In the genomic region with DNA sequence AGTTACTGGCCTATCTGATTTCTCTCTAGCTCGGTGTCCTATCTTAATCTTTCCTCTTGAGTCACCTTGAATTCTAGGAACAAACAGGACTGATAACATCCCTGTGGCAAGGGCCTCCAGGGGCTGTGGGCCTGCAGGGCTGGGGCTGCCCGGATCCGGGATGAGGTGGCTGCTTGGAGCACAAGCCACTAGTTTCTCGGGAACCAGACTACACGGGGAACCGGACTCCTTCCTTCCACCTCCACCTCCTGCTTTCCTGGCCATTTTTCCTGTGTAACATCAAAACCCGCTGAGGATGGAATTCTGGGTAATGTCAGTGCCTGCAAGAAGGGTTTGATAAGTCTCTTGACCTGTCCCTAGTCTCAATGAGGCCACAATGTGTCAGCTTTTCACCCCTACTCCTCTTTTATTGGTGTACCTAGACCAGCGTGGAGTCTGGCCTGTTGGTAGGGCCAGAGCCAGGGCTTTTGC, we compare ENCODE assay signal across 8 mouse cellular contexts. TPM values are rescaled to one million over a fixed set of nuclear protein-coding genes. Genes with fewer than 3 reads are reported as not detected.
A peak's percentile ranks its signal among the peaks of the same experiment; 100 is the strongest.
DNase-seq lines count a peak whose midpoint lies in the region; ATAC-seq and TF ChIP-seq lines count a peak whose summit lies in the region.

No protein-coding gene starts in this region.

- ATAC-seq in forebrain, embryonic 11.5 days (replicated peaks; ENCODE audit: low FRiP score) = no peak

- peaks cover 12% of the 10 kb centered on the region for H3K36me3 ChIP-seq in forebrain, embryonic 10.5 days (replicated peaks)
- H3K36me3 ChIP-seq in forebrain, embryonic 11.5 days (ENCODE audit: control insufficient read depth, insufficient read depth, low read length) = no peaks in the 10 kb centered on the region
- H3K36me3 ChIP-seq in ES-Bruce4 (ENCODE audit: control insufficient read depth, insufficient read depth, low read length, poor library complexity, severe bottlenecking) = no peaks in the 10 kb centered on the region
- H3K36me3 ChIP-seq in heart, embryonic 10.5 days = no peaks in the 10 kb centered on the region; the same call in 1 of the 2 replicates
- H3K36me3 ChIP-seq in limb, embryonic 10.5 days = peaks cover 5% of the 10 kb centered on the region
- H3K36me3 ChIP-seq in small intestine, adult 2 months (ENCODE audit: control insufficient read depth, insufficient read depth, low read length) = no peaks in the 10 kb centered on the region

- H3K4me3 ChIP-seq in forebrain, embryonic 10.5 days = peak overlapping the region; percentile 96; the same call in 1 of the 2 replicates
- H3K4me3 ChIP-seq in forebrain, embryonic 11.5 days (ENCODE audit: low read depth, low read length) = no peak overlapping the region
- no peak overlapping the region; the same call in 1 of the 2 replicates for H3K4me3 ChIP-seq in ES-Bruce4 (ENCODE audit: low read depth, low read length)
- peak overlapping the region; percentile 94; the same call in 1 of the 2 replicates for H3K4me3 ChIP-seq in heart, embryonic 10.5 days
- peak overlapping the region; percentile 7; the same call in 1 of the 2 replicates for H3K4me3 ChIP-seq in limb, embryonic 10.5 days
- no peak overlapping the region for H3K4me3 ChIP-seq in small intestine, adult 2 months (ENCODE audit: low read depth, low read length)

- no peak for TF ChIP-seq POLR2A in ES-Bruce4 (IDR thresholded peaks at IDR 0.05; ENCODE audit: insufficient read depth, low read length)
- TF ChIP-seq POLR2A in small intestine, adult 2 months (IDR thresholded peaks at IDR 0.05; ENCODE audit: low read depth, low read length) = no peak; the same call in 1 of the 2 replicates

- peak; percentile 30 for DNase-seq in forebrain, embryonic 10.5 days (ENCODE audit: extremely low spot score, low spot score)
- DNase-seq in forebrain, embryonic 11.5 days (ENCODE audit: low spot score) = no peak
- no peak for DNase-seq in heart, embryonic 10.5 days (ENCODE audit: low spot score)
- no peak for DNase-seq in limb, embryonic 10.5 days (ENCODE audit: low spot score)
- no peak for DNase-seq in spleen, adult 18-20 months
- DNase-seq in thymus, postnatal 0 days (ENCODE audit: low spot score) = no peak

- H3K27ac ChIP-seq in forebrain, embryonic 10.5 days = peak overlapping the region; percentile 100
- H3K27ac ChIP-seq in forebrain, embryonic 11.5 days (ENCODE audit: low read depth, low read length) = no peak overlapping the region
- peak overlapping the region; percentile 60 for H3K27ac ChIP-seq in ES-Bruce4 (ENCODE audit: insufficient read depth, low read length)
- H3K27ac ChIP-seq in heart, embryonic 10.5 days = peak overlapping the region; percentile 80
- 0 out of 2 replicates have a peak overlapping the region, but pooled peaks have one; percentile 16 for H3K27ac ChIP-seq in limb, embryonic 10.5 days
- peak overlapping the region; percentile 31; the same call in 1 of the 2 replicates for H3K27ac ChIP-seq in small intestine, adult 2 months (ENCODE audit: insufficient read depth, low read depth, low read length)

- no peak overlapping the region for H3K4me2 ChIP-seq in forebrain, embryonic 11.5 days (ENCODE audit: low read depth, low read length, severe bottlenecking)

- TF ChIP-seq CTCF in ES-Bruce4 (IDR thresholded peaks at IDR 0.05; ENCODE audit: low read depth, low read length) = no peak
- no peak for TF ChIP-seq CTCF in small intestine, adult 2 months (IDR thresholded peaks at IDR 0.05; ENCODE audit: extremely low read depth, insufficient read length, insufficient replicate concordance, low read depth, low read length)

- no peak for TF ChIP-seq EP300 in ES-Bruce4 (IDR thresholded peaks at IDR 0.05; ENCODE audit: insufficient read depth, low read depth, low read length)

- H3K9ac ChIP-seq in forebrain, embryonic 11.5 days (ENCODE audit: low read length) = no peak overlapping the region
- peak overlapping the region; percentile 98 for H3K9ac ChIP-seq in ES-Bruce4 (ENCODE audit: low read depth, poor library complexity, severe bottlenecking)

- 82% methylated on average over 8 of the region's 8 CpGs for WGBS in forebrain, embryonic 10.5 days
- 90% methylated on average over 8 of the region's 8 CpGs for WGBS in forebrain, embryonic 11.5 days
- WGBS in heart, embryonic 10.5 days = 27% methylated on average over 8 of the region's 8 CpGs
- 86% methylated on average over 8 of the region's 8 CpGs for WGBS in limb, embryonic 10.5 days
- WGBS in small intestine, adult 2 months = 54% methylated on average over 8 of the region's 8 CpGs

- H3K9me3 ChIP-seq in forebrain, embryonic 10.5 days = no peaks in the 10 kb centered on the region
- H3K9me3 ChIP-seq in forebrain, embryonic 11.5 days (ENCODE audit: control insufficient read depth, low read length) = no peaks in the 10 kb centered on the region
- H3K9me3 ChIP-seq in ES-Bruce4 (replicated peaks; ENCODE audit: control insufficient read depth, insufficient read depth, low read length, poor library complexity, severe bottlenecking) = no peaks in the 10 kb centered on the region
- H3K9me3 ChIP-seq in heart, embryonic 10.5 days = no peaks in the 10 kb centered on the region
- no peaks in the 10 kb centered on the region for H3K9me3 ChIP-seq in limb, embryonic 10.5 days (replicated peaks)

- peaks cover 44% of the 10 kb centered on the region for H3K4me1 ChIP-seq in forebrain, embryonic 10.5 days
- H3K4me1 ChIP-seq in forebrain, embryonic 11.5 days (replicated peaks; ENCODE audit: control insufficient read depth, insufficient read depth, low read length) = peaks cover 6% of the 10 kb centered on the region; the same call in 1 of the 2 replicates
- peaks cover 1% of the 10 kb centered on the region for H3K4me1 ChIP-seq in ES-Bruce4 (ENCODE audit: control insufficient read depth, insufficient read depth, low read length)
- peaks cover 36% of the 10 kb centered on the region for H3K4me1 ChIP-seq in heart, embryonic 10.5 days
- peaks cover 42% of the 10 kb centered on the region for H3K4me1 ChIP-seq in limb, embryonic 10.5 days
- H3K4me1 ChIP-seq in small intestine, adult 2 months (ENCODE audit: control insufficient read depth, insufficient read depth, insufficient read length, low read length) = peaks cover 15% of the 10 kb centered on the region

- no peaks in the 10 kb centered on the region for H3K27me3 ChIP-seq in forebrain, embryonic 10.5 days (ENCODE audit: poor library complexity, severe bottlenecking)
- H3K27me3 ChIP-seq in forebrain, embryonic 11.5 days (ENCODE audit: control insufficient read depth, insufficient read depth, low read length) = no peaks in the 10 kb centered on the region
- no peaks in the 10 kb centered on the region for H3K27me3 ChIP-seq in ES-Bruce4 (ENCODE audit: control insufficient read depth, insufficient read depth, low read length, poor library complexity, severe bottlenecking)
- no peaks in the 10 kb centered on the region for H3K27me3 ChIP-seq in heart, embryonic 10.5 days (ENCODE audit: insufficient read depth, poor library complexity, severe bottlenecking)
- H3K27me3 ChIP-seq in limb, embryonic 10.5 days (ENCODE audit: low read depth, poor library complexity, severe bottlenecking) = no peaks in the 10 kb centered on the region
- no peaks in the 10 kb centered on the region for H3K27me3 ChIP-seq in small intestine, adult 2 months (ENCODE audit: control insufficient read depth, insufficient read depth, low read length)

RNA-seq across cellular contexts. Expression of a gene that starts 3.6 kb away (rescaled TPM):
- 2.9 and 4.1 TPM in 2 replicates for polyA plus RNA-seq in forebrain, embryonic 10.5 days (2016; fragmentation: Nextera tagmentation; extraction: Ambion mirVana)
- polyA plus RNA-seq in forebrain, embryonic 11.5 days (2014; fragmentation: Nextera tagmentation; extraction: Ambion mirVana) = 6.8 and 7.2 TPM in 2 replicates
- 24.2 and 26.7 TPM in 2 replicates for polyA plus RNA-seq in ES-Bruce4 (2011; ENCODE audit: insufficient read depth, insufficient read length, low read depth, missing spikeins)
- 3.3 and 3.4 TPM in 2 replicates for polyA plus RNA-seq in heart, embryonic 10.5 days (2016; fragmentation: Nextera tagmentation; extraction: Ambion mirVana)
- polyA plus RNA-seq in limb, embryonic 10.5 days (2016; fragmentation: Nextera tagmentation; extraction: Ambion mirVana) = 3.6 and 4.3 TPM in 2 replicates
- 4.0 and 7.1 TPM in 2 replicates for polyA plus RNA-seq in small intestine, adult 2 months (2012; rRNA removed)
- polyA plus RNA-seq in thymus, postnatal 0 days (2015; fragmentation: Nextera tagmentation; extraction: Ambion mirVana) = 4.5 and 5.6 TPM in 2 replicates

RNA-seq across cellular contexts. Expression of a gene that starts 35.8 kb away (rescaled TPM):
- 43.1 and 48.4 TPM in 2 replicates for polyA plus RNA-seq in forebrain, embryonic 10.5 days (2016; fragmentation: Nextera tagmentation; extraction: Ambion mirVana)
- 62.3 and 65.3 TPM in 2 replicates for polyA plus RNA-seq in forebrain, embryonic 11.5 days (2014; fragmentation: Nextera tagmentation; extraction: Ambion mirVana)
- polyA plus RNA-seq in ES-Bruce4 (2011; ENCODE audit: insufficient read depth, insufficient read length, low read depth, missing spikeins) = 10.6 and 10.8 TPM in 2 replicates
- polyA plus RNA-seq in heart, embryonic 10.5 days (2016; fragmentation: Nextera tagmentation; extraction: Ambion mirVana) = 43.8 and 63.2 TPM in 2 replicates
- 62.1 and 66.3 TPM in 2 replicates for polyA plus RNA-seq in limb, embryonic 10.5 days (2016; fragmentation: Nextera tagmentation; extraction: Ambion mirVana)
- polyA plus RNA-seq in small intestine, adult 2 months (2012; rRNA removed) = 16.7 and 29.0 TPM in 2 replicates
- polyA plus RNA-seq in thymus, postnatal 0 days (2015; fragmentation: Nextera tagmentation; extraction: Ambion mirVana) = 54.1 and 60.3 TPM in 2 replicates

RNA-seq across cellular contexts. Expression of a gene that starts 55.6 kb away (rescaled TPM):
- not detected in 2 replicates for polyA plus RNA-seq in forebrain, embryonic 10.5 days (2016; fragmentation: Nextera tagmentation; extraction: Ambion mirVana)
- not detected in 2 replicates for polyA plus RNA-seq in forebrain, embryonic 11.5 days (2014; fragmentation: Nextera tagmentation; extraction: Ambion mirVana)
- not detected in 2 replicates for polyA plus RNA-seq in ES-Bruce4 (2011; ENCODE audit: insufficient read depth, insufficient read length, low read depth, missing spikeins)
- not detected in 2 replicates for polyA plus RNA-seq in heart, embryonic 10.5 days (2016; fragmentation: Nextera tagmentation; extraction: Ambion mirVana)
- polyA plus RNA-seq in limb, embryonic 10.5 days (2016; fragmentation: Nextera tagmentation; extraction: Ambion mirVana) = not detected in 2 replicates
- not detected in 2 replicates for polyA plus RNA-seq in small intestine, adult 2 months (2012; rRNA removed)
- polyA plus RNA-seq in thymus, postnatal 0 days (2015; fragmentation: Nextera tagmentation; extraction: Ambion mirVana) = not detected in 2 replicates

Comparison
In these comparisons a context has a peak if more than half of its experiments do, and no peak if none do; other contexts are left out.
1. H3K4me3 ChIP-seq: peak in forebrain, embryonic 10.5 days (single experiment), heart, embryonic 10.5 days (single experiment) and limb, embryonic 10.5 days (single experiment); none in forebrain, embryonic 11.5 days (single experiment), ES-Bruce4 (single experiment) and small intestine, adult 2 months (single experiment).